Mouse (Mus musculus) heart, adult 2 months (tissue): ENCODE measurements around the gene Lsm10.

Source experiments
- CTCF ChIP-seq: fragments of 200-600 bp; IDR thresholded peaks from 2 replicates; pipeline ENCODE4 v1.8.1; 2022; ENCODE audit warnings: antibody characterized with exemption, mild to moderate bottlenecking, moderate library complexity
- EP300 ChIP-seq: fragments of 200-500 bp; IDR thresholded peaks from 2 replicates; pipeline ENCODE4 v1.6.1; 2011; ENCODE audit warnings: low read depth, low read length, control low read depth; ENCODE audit not compliant: insufficient read depth

DNA sequence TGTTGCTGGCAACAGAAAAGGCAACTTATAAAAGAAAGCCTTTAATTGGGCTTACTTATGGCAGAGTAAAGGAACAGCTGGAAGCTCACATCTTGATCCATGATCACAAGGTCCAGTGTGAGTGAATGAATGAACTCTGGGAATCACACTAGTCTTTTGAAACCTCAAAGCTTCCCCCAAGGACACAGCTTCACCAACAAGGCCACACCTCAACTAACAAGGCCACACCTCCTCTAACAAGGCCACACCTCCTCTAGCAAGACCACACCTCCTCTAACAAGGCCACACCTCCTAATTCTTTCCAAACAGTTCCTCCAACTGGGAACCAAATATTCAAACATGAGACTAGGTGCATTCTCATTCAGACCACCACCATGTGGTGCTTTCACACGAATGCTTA is 14.8 kb upstream of the Lsm10 start:
- no peak for TF ChIP-seq CTCF
- TF ChIP-seq EP300, result no peak
